Mouse (Mus musculus) liver, embryonic 15.5 days (tissue): ENCODE measurements around the gene Aurkaip1. TPM values are rescaled to one million over a fixed set of nuclear protein-coding genes. Genes with fewer than 3 reads are reported as not detected.
"Not testable (repeated sequence)": the region's sequence is repeated elsewhere in the genome, so short reads cannot be mapped to it uniquely, and the experiment has no call there.

Source experiments
- ATAC-seq: fragments of 200-750 bp; cut with Nextera tagmentation; 2 replicates; pipeline ENCODE4 v1.8.0; 2017; ENCODE audit warnings: moderate number of reproducible peaks, mild to moderate bottlenecking, moderate library complexity; ENCODE audit not compliant: insufficient read depth
- H3K27ac ChIP-seq: fragments of 300-500 bp; sonication (generic); replicated peaks from 2 replicates; pipeline ENCODE4 v1.5.1; 2015; ENCODE audit warnings: mild to moderate bottlenecking, inconsistent platforms
- H3K27me3 ChIP-seq: fragments of 300-500 bp; sonication (generic); 2 replicates; pipeline ENCODE4 v1.6.1; 2015; ENCODE audit warnings: mild to moderate bottlenecking, inconsistent platforms
- H3K36me3 ChIP-seq: fragments of 300-500 bp; sonication (generic); replicated peaks from 2 replicates; pipeline ENCODE4 v1.6.1; 2015; ENCODE audit warnings: moderate library complexity, mild to moderate bottlenecking, inconsistent platforms
- H3K4me1 ChIP-seq: fragments of 300-500 bp; sonication (generic); replicated peaks from 2 replicates; pipeline ENCODE4 v1.6.1; 2015; ENCODE audit warnings: inconsistent platforms
- H3K4me2 ChIP-seq: fragments of 300-500 bp; sonication (generic); 2 replicates; pipeline ENCODE4 v1.6.1; 2015; ENCODE audit warnings: moderate library complexity, mild to moderate bottlenecking, inconsistent platforms
- H3K4me3 ChIP-seq: fragments of 300-500 bp; sonication (generic); replicated peaks from 2 replicates; pipeline ENCODE4 v1.5.1; 2015; ENCODE audit warnings: mild to moderate bottlenecking, inconsistent platforms
- H3K9ac ChIP-seq: fragments of 300-500 bp; sonication (generic); 2 replicates; pipeline ENCODE4 v1.6.1; 2015; ENCODE audit warnings: moderate library complexity, mild to moderate bottlenecking, inconsistent platforms
- H3K9me3 ChIP-seq: fragments of 300-500 bp; sonication (generic); replicated peaks from 2 replicates; pipeline ENCODE4 v1.6.1; 2016; ENCODE audit warnings: inconsistent platforms
- WGBS: fragments of 180-500 bp; shearing (Covaris S2); methylation state at CpG from one replicate; pipeline ENCODE4 v1.1.7; 2015; ENCODE audit warnings: mixed read lengths; ENCODE audit not compliant: insufficient replicate concordance; 5-methylcytosine and 5-hydroxymethylcytosine counted together
- polyA plus RNA-seq: library from polyadenylated mRNA; unstranded; fragments of >200 nt; fragmentation: Nextera tagmentation; extraction: Ambion mirVana; gene quantifications from 2 replicates; pipeline ENCODE4 v1.2.1, GENCODE M21; 2015

Gene Aurkaip1
- 94.0 and 108 TPM in 2 replicates for polyA plus RNA-seq

DNA sequence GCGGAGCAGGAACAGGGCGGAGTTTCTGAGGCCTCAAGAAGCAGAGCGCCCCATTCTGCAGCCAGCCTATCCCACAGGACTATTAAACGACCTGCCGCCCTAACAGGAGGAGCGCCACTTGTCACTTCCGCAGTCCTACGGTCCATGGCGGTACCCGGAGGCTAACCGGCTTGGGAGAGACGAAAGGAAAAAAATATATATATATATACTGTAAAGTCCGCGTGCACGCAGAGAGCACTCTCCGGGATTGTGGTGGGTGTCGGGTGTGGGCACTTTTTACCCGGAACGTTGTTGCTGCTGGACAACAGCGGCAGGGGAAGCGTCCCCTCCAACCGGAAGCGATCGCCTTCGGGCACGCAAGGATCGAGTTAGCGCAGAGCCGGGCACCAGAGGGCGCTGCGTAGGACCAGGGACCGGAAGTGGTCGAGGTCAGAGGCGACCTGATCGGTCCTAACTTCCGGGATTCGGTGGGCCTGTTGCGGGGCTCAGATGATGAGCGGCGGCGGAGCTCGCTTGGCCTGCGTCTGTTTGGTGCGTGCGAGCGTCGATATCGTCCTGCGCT lies at the start of gene Aurkaip1:
TSS of gene Aurkaip1 (plus strand) at position 68 of the 562 bp plus-strand sequence.
- under 1% methylated on average over 49 of the region's 49 CpGs for WGBS
- Histone ChIP-seq H3K9ac (peak within 1 kb of the TSS; percentile 89), H3K27ac (peak within 1 kb of the TSS; percentile 93), H3K36me3 (peaks cover 34% of the 10 kb centered on the region), H3K4me3 (peak within 1 kb of the TSS; percentile 93), H3K4me1 (peaks cover 33% of the 10 kb centered on the region), H3K4me2 (peak within 1 kb of the TSS; percentile 90), H3K9me3 (no peaks in the 10 kb centered on the region), H3K27me3 (no peaks in the 10 kb centered on the region)
- peak; percentile 97 for ATAC-seq

- peak overlapping the region; percentile 90 for H3K4me2 ChIP-seq
Observed at GRCm38 (mm10) chr4:155783486-155784080, 47.5 kb upstream of the Aurkaip1 start.

GRCm38 (mm10) chr4:155784081-155784701 lies 46.9 kb upstream of the Aurkaip1 start:
- Histone ChIP-seq H3K4me3 (peak overlapping the region; percentile 63), H3K9ac (peak overlapping the region; percentile 65), H3K27me3 (peaks cover 49% of the 10 kb centered on the region), H3K36me3 (no peaks in the 10 kb centered on the region), H3K4me2 (peak overlapping the region; percentile 90), H3K9me3 (no peaks in the 10 kb centered on the region), H3K27ac (peak overlapping the region; percentile 64), H3K4me1 (peaks cover 34% of the 10 kb centered on the region)
- ATAC-seq: peak; percentile 68
- WGBS: under 1% methylated on average over 52 of the region's 52 CpGs

More at GRCm38 (mm10) chr4:155783486-155784080, 47.5 kb upstream of the Aurkaip1 start:
- H3K27me3 ChIP-seq: peaks cover 49% of the 10 kb centered on the region
- H3K9me3 ChIP-seq: no peaks in the 10 kb centered on the region
- no peaks in the 10 kb centered on the region for H3K36me3 ChIP-seq
- peak overlapping the region; percentile 63 for H3K4me3 ChIP-seq
- H3K27ac ChIP-seq: peak overlapping the region; percentile 64
- ATAC-seq: peak; percentile 3; the same call in 1 of the 2 replicates
- peak overlapping the region; percentile 65; the same call in 1 of the 2 replicates for H3K9ac ChIP-seq
- WGBS: 36% methylated on average over 16 of the region's 16 CpGs
- peaks cover 28% of the 10 kb centered on the region for H3K4me1 ChIP-seq

GRCm38 (mm10) chr4:155785246-155785645 lies 45.8 kb upstream of the Aurkaip1 start:
- H3K9ac ChIP-seq: no peak overlapping the region
- H3K27me3 ChIP-seq: peaks cover 43% of the 10 kb centered on the region
- no peak for ATAC-seq
- H3K36me3 ChIP-seq: no peaks in the 10 kb centered on the region
- WGBS: 75% methylated on average over 10 of the region's 10 CpGs
- peaks cover 34% of the 10 kb centered on the region for H3K4me1 ChIP-seq
- H3K4me3 ChIP-seq: no peak overlapping the region
- no peak overlapping the region for H3K4me2 ChIP-seq
- no peaks in the 10 kb centered on the region for H3K9me3 ChIP-seq
- no peak overlapping the region for H3K27ac ChIP-seq

GRCm38 (mm10) chr4:155785819-155786218 lies 45.3 kb upstream of the Aurkaip1 start, which contains the start of gene Tmem88b:
TSS of gene Tmem88b (minus strand) at chr4:155785874.
- peak within 1 kb of the TSS; percentile 63; the same call in 1 of the 2 replicates for H3K4me3 ChIP-seq
- peaks cover 34% of the 10 kb centered on the region for H3K4me1 ChIP-seq
- no peak within 1 kb of the TSS for H3K9ac ChIP-seq
- peaks cover 40% of the 10 kb centered on the region for H3K27me3 ChIP-seq
- H3K27ac ChIP-seq: no peak within 1 kb of the TSS
- no peak for ATAC-seq
- WGBS: 46% methylated on average over 5 of the region's 5 CpGs
- no peaks in the 10 kb centered on the region for H3K9me3 ChIP-seq
- H3K4me2 ChIP-seq: peak within 1 kb of the TSS; percentile 90
- no peaks in the 10 kb centered on the region for H3K36me3 ChIP-seq

- ATAC-seq: peak; percentile 58
- Histone ChIP-seq H3K36me3 (no peaks in the 10 kb centered on the region), H3K27me3 (peaks cover 29% of the 10 kb centered on the region), H3K4me3 (no peak overlapping the region), H3K9ac (no peak overlapping the region), H3K9me3 (no peaks in the 10 kb centered on the region), H3K4me1 (peaks cover 34% of the 10 kb centered on the region), H3K4me2 (0 out of 2 replicates have a peak overlapping the region, but pooled peaks have one; percentile 10), H3K27ac (0 out of 2 replicates have a peak overlapping the region, but pooled peaks have one; percentile 14)
- 39% methylated on average over 3 of the region's 3 CpGs for WGBS
Observed at GRCm38 (mm10) chr4:155788300-155788699, 42.8 kb upstream of the Aurkaip1 start.

DNA sequence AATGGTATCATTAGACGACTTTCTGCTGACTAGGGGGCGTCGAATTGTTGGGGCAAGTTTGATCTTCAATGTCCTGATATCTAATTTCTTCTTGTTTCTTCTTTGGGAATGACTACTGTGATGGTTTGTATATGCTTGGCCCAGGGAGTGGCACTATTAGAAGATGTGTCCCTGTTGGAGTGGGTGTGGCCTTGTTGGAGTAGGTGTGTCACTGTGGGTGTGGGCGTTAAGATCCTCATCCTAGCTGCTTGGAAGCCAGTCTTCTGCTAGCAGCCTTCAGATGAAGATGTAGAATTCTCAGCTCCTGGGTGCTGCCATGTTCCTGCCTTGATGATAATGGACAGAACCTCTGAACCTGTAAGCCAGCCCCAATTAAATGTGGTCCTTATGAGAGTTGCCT lies 42.2 kb upstream of the Aurkaip1 start:
- not testable (repeated sequence) for H3K9me3 ChIP-seq, H3K9ac ChIP-seq, H3K4me3 ChIP-seq, H3K36me3 ChIP-seq
- H3K27me3 ChIP-seq: peaks cover 25% of the 10 kb centered on the region
- WGBS: 65% methylated on average over 4 of the region's 4 CpGs
- H3K4me2 ChIP-seq: 0 out of 2 replicates have a peak overlapping the region, but pooled peaks have one; percentile 10
- ATAC-seq: peak; percentile 50; the same call in 1 of the 2 replicates
- 0 out of 2 replicates have a peak overlapping the region, but pooled peaks have one; percentile 14 for H3K27ac ChIP-seq
- H3K4me1 ChIP-seq: peaks cover 30% of the 10 kb centered on the region

GRCm38 (mm10) chr4:155790021-155790489 lies 41.0 kb upstream of the Aurkaip1 start, which contains the start of gene Ankrd65:
TSS of gene Ankrd65 (plus strand) at chr4:155790439.
- H3K4me1 ChIP-seq: peaks cover 21% of the 10 kb centered on the region
- H3K9me3 ChIP-seq: no peaks in the 10 kb centered on the region
- H3K4me3 ChIP-seq: no peak within 1 kb of the TSS
- H3K9ac ChIP-seq: no peak within 1 kb of the TSS
- H3K36me3 ChIP-seq: no peaks in the 10 kb centered on the region
- ATAC-seq: no peak
- no peak within 1 kb of the TSS for H3K27ac ChIP-seq
- no peak within 1 kb of the TSS for H3K4me2 ChIP-seq
- WGBS: 67% methylated on average over 3 of the region's 3 CpGs
- H3K27me3 ChIP-seq: peaks cover 17% of the 10 kb centered on the region

DNA sequence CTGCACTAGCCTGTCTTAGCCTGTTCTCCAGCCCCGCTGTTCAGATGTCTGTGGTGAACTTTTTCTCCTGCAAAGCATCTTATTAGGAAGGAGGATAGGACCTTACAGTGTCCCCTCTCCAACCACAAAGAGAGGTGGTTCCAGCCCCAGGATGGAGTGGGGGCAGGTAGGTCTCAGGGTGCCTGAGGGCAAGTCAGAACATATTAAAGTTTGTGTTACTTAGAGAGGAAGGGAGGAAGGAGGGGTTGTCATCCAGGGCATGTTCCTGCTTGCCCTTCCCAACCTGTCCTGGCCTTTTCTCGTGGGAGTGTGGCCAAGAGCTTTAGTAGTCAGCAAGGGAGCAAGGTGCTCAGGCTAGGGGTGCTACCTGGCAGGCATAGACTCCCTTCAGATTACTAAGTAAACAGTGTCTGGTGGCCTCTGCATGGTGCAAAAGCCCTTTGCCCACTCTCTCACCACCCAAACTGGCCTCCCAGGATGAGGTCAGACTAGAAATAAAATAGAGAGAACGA lies 40.4 kb upstream of the Aurkaip1 start:
- Histone ChIP-seq H3K9ac (no peak overlapping the region), H3K4me3 (no peak overlapping the region), H3K27ac (no peak overlapping the region), H3K27me3 (peaks cover 14% of the 10 kb centered on the region), H3K9me3 (no peaks in the 10 kb centered on the region), H3K4me1 (peaks cover 14% of the 10 kb centered on the region), H3K4me2 (no peak overlapping the region), H3K36me3 (no peaks in the 10 kb centered on the region)
- 58% methylated on average over 3 of the region's 3 CpGs for WGBS
- peak; percentile 23; the same call in 1 of the 2 replicates for ATAC-seq

- Histone ChIP-seq H3K36me3 (no peaks in the 10 kb centered on the region), H3K4me1 (peaks cover 11% of the 10 kb centered on the region), H3K27me3 (peaks cover 17% of the 10 kb centered on the region), H3K4me2 (no peak overlapping the region), H3K4me3 (no peak overlapping the region), H3K9me3 (no peaks in the 10 kb centered on the region), H3K9ac (no peak overlapping the region), H3K27ac (no peak overlapping the region)
- whole genome bisulfite sequencing: 69% methylated on average over 24 of the region's 24 CpGs
- peak; percentile 8; the same call in 1 of the 2 replicates for ATAC-seq
Observed at GRCm38 (mm10) chr4:155791240-155791933, 39.7 kb upstream of the Aurkaip1 start.
